Mouse (Mus musculus): ENCODE data around the gene Swap70. TPM values are rescaled to one million over a fixed set of nuclear protein-coding genes. Genes with fewer than 3 reads are reported as not detected.

Gene Swap70
- 96.7 TPM for polyA plus RNA-seq (2017; shearing (Covaris generic))

GRCm38 (mm10) chr7:110221586-110222481 is at the start of gene Swap70:
Gene Swap70 (plus strand): TSS chr7:110221711.

Other genes with a start within 250 kb of the Swap70 start
- gene Tmem41b, start 234.8 kb upstream of the Swap70 start, polyA plus RNA-seq (2017; shearing (Covaris generic)), result 57.9 TPM
- gene Ipo7, start 203.4 kb upstream of the Swap70 start, polyA plus RNA-seq (2017; shearing (Covaris generic)), result 38.1 TPM
- gene Zfp143, start 160.5 kb upstream of the Swap70 start, polyA plus RNA-seq (2017; shearing (Covaris generic)), result 52.1 TPM
- gene Wee1, start 99.7 kb upstream of the Swap70 start, polyA plus RNA-seq (2017; shearing (Covaris generic)), result 3.1 TPM